Mouse (Mus musculus) kidney, embryonic 15.5 days (tissue): ENCODE data around the gene Dennd5b. TPM values are rescaled to one million over a fixed set of nuclear protein-coding genes. Genes with fewer than 3 reads are reported as not detected.

Source experiments
- ATAC-seq: fragments of 200-750 bp; cut with Nextera tagmentation; replicated peaks from 2 replicates; pipeline ENCODE4 v1.8.0; 2017; ENCODE audit warnings: moderate TSS enrichment; ENCODE audit not compliant: low FRiP score
- H3K27ac ChIP-seq: fragments of 300-500 bp; sonication (generic); 2 replicates; pipeline ENCODE4 v1.5.1; 2015; ENCODE audit warnings: mild to moderate bottlenecking, inconsistent platforms
- H3K27me3 ChIP-seq: fragments of 300-500 bp; sonication (generic); 2 replicates; pipeline ENCODE4 v1.6.1; 2015; ENCODE audit warnings: inconsistent platforms
- H3K36me3 ChIP-seq: fragments of 300-500 bp; sonication (generic); 2 replicates; pipeline ENCODE4 v1.6.1; 2015; ENCODE audit warnings: inconsistent platforms
- H3K4me1 ChIP-seq: fragments of 300-500 bp; sonication (generic); 2 replicates; pipeline ENCODE4 v1.6.1; 2015; ENCODE audit warnings: inconsistent platforms
- H3K4me2 ChIP-seq: fragments of 300-500 bp; sonication (generic); 2 replicates; pipeline ENCODE4 v1.6.1; 2015; ENCODE audit warnings: moderate library complexity, mild to moderate bottlenecking, inconsistent platforms
- H3K4me3 ChIP-seq: fragments of 300-500 bp; sonication (generic); replicated peaks from 2 replicates; pipeline ENCODE4 v1.5.1; 2015; ENCODE audit warnings: mild to moderate bottlenecking, inconsistent platforms
- H3K9ac ChIP-seq: fragments of 300-500 bp; sonication (generic); 2 replicates; pipeline ENCODE4 v1.6.1; 2015; ENCODE audit warnings: mild to moderate bottlenecking, inconsistent platforms
- H3K9me3 ChIP-seq: fragments of 300-500 bp; sonication (generic); replicated peaks from 2 replicates; pipeline ENCODE4 v1.6.1; 2016; ENCODE audit warnings: inconsistent platforms
- WGBS: fragments of 180-500 bp; shearing (Covaris S2); methylation state at CpG from one replicate; pipeline ENCODE4 v1.1.7; 2015; ENCODE audit warnings: mixed read lengths; 5-methylcytosine and 5-hydroxymethylcytosine counted together
- polyA plus RNA-seq: library from polyadenylated mRNA; unstranded; fragments of >200 nt; fragmentation: Nextera tagmentation; extraction: Ambion mirVana; gene quantifications from 2 replicates; pipeline ENCODE4 v1.2.1, GENCODE M21; 2015

Gene Dennd5b
- polyA plus RNA-seq, 1 experiment from 2014 or later, result 9.6 TPM

DNA sequence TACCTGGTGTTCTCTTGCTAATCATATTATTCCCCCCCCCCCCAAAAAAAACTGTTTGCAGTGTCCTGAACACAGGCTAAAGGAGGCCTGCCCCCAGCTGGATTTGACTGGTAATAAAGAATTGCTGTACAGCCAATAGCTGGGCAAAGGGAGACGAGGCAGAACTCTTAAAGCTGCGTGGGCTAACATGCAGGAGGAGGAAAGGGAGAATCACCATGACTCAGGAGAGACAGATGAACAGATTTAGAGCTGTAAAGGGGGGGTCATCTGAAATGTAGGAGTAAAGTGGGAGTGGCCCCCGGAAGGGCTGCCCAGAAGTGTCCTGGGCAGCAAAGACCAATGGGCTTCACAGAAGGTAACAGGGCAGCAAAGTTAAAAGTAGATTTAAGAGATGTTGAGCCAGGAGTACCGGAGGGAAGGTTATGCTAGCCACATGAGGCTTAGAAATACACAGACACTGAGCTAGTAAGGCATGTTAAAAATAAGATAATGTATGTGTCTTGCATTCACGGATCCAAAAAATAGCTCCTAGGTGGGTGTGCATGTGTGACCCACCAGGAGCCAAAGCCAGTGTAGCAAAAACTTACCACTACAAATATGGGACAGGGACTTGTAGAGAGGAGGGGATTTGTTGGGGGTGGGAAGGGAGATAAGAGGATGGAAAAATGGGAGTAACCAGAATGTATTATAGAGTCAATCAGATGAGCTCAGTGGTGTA lies 40.7 kb downstream of the Dennd5b start:
- WGBS, result 77% methylated on average over 5 of the region's 5 CpGs
- no peak for ATAC-seq
- no peak overlapping the region for H3K4me3 ChIP-seq

DNA sequence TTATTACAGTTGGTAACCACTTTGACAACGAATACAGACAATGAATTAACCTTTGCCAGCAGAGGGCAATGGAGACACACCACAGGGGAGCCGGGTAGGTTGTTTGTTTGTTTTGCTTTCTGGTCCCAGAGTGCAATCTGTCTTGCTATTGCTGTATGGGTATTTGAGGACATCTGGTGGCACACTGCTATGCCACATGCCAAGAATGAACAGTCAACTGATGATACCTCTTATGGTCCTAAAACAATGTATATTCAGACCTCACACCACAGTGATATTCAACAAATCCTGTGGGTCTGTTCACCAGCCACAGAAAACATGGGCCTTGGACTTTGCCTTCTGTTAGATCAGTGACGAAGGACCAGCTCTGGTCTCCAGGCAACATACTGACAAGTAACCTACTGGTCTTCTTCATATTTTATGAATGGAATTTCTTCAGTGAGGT lies 43.5 kb downstream of the Dennd5b start:
- Histone ChIP-seq H3K4me3 (no peak overlapping the region), H3K27ac (no peak overlapping the region), H3K4me1 (no peaks in the 10 kb centered on the region), H3K27me3 (no peaks in the 10 kb centered on the region), H3K36me3 (0 out of 2 replicates have a peak, but pooled peaks cover 5% of the 10 kb centered on the region), H3K9ac (no peak overlapping the region), H3K4me2 (no peak overlapping the region), H3K9me3 (no peaks in the 10 kb centered on the region)
- ATAC-seq, result no peak; the same call in 1 of the 2 replicates
- WGBS, result 45% methylated on average over 3 of the region's 3 CpGs

More for the DNA sequence above, 40.7 kb downstream of the Dennd5b start:
- no peak overlapping the region for H3K9ac ChIP-seq
- H3K27ac ChIP-seq, result no peak overlapping the region
- H3K36me3 ChIP-seq, result no peaks in the 10 kb centered on the region; the same call in 1 of the 2 replicates
- H3K4me2 ChIP-seq, result no peak overlapping the region
- H3K4me1 ChIP-seq, result no peaks in the 10 kb centered on the region
- no peaks in the 10 kb centered on the region for H3K27me3 ChIP-seq
- H3K9me3 ChIP-seq, result no peaks in the 10 kb centered on the region

DNA sequence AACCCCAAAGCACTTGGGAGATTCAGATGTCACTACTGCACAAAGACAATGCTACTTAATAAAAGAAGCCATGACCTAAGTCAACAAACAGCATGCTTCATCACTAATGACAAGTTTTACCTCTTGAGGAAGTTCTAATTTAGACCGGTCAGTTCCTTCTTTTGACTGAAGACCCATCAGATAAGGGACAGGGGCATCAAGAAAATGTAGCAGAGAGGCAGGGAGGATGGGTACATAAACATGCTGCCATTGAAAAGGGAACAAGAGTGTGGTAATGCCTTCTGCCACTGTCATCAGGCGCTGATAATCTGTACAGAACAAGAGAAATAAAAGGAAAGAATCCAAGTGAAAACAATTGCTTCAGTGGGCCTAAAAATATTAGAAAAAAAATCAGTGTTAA lies 46.7 kb downstream of the Dennd5b start:
- WGBS, result 77% methylated on average over 2 of the region's 2 CpGs
- Histone ChIP-seq H3K9me3 (no peaks in the 10 kb centered on the region), H3K9ac (no peak overlapping the region), H3K27ac (no peak overlapping the region), H3K27me3 (no peaks in the 10 kb centered on the region), H3K36me3 (0 out of 2 replicates have a peak, but pooled peaks cover 5% of the 10 kb centered on the region), H3K4me1 (no peaks in the 10 kb centered on the region), H3K4me2 (no peak overlapping the region), H3K4me3 (no peak overlapping the region)
- ATAC-seq, result no peak

DNA sequence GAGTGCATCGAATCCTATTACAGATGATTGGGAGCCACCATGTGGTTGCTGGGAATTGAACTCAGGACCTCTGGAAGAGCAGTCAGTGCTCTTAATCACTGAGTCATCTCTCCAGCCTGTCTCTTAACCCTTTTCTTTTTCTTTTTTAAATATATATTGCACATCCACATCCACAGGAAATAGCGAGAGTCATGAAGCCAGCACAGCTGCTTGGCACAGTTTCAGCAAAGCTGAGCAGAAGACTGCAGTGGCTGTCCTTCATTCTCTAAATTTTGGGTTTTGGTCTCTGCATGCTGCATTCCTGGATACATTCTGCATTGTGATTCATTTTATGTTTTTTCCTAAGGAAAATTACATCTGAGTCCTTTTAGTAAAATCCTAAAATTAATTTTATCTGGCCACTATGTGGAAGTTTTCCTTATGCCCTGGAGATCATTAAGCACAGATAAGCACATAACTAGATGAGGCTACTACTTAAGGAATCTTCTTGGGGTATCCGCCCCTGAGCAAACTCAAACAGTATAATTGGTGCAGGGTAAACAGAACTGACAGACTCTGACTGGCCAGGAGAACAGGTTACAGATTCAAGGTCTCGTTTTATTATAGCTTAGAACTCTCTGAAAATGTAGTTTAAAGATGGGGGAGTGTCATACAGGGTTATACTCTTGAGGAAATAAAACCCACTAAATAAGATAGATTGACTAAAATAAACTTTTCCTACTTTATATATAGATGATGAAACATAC lies 50.3 kb downstream of the Dennd5b start:
- no peaks in the 10 kb centered on the region for H3K27me3 ChIP-seq
- ATAC-seq, result no peak
- 59% methylated on average over 4 of the region's 4 CpGs for WGBS

GRCm38 (mm10) chr6:149040099-149040498 lies 61.4 kb downstream of the Dennd5b start:
- Histone ChIP-seq H3K9ac (no peak overlapping the region), H3K4me3 (no peak overlapping the region), H3K36me3 (peaks cover 20% of the 10 kb centered on the region)

More for the DNA sequence above, 50.3 kb downstream of the Dennd5b start:
- Histone ChIP-seq H3K4me2 (no peak overlapping the region), H3K27ac (no peak overlapping the region), H3K4me3 (no peak overlapping the region), H3K9ac (no peak overlapping the region), H3K9me3 (no peaks in the 10 kb centered on the region), H3K36me3 (0 out of 2 replicates have a peak, but pooled peaks cover 5% of the 10 kb centered on the region), H3K4me1 (no peaks in the 10 kb centered on the region)

DNA sequence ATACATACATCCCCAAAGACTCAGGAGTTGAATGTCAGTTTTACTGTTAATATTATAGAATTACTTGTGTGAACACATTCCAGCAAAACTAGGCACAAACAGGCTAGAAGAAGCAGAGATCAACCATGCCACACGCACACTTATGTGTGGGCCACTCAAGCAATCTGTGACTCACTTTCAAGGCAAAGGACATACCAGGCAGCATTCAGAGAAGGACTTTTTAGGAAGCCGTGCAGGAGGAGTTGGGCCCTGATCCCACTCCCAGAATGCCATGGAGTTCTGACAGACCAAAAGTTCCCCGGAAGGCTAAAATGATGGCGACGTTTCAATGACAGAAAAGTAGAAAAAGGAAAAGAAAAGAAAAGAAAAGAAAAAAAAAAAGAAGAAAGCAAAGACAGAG lies 69.3 kb downstream of the Dennd5b start:
- no peaks in the 10 kb centered on the region for H3K4me1 ChIP-seq
- no peak overlapping the region for H3K4me2 ChIP-seq
- H3K27ac ChIP-seq, result no peak overlapping the region
- no peak for ATAC-seq
- no peak overlapping the region for H3K4me3 ChIP-seq
- H3K9ac ChIP-seq, result no peak overlapping the region
- no peaks in the 10 kb centered on the region for H3K27me3 ChIP-seq
- WGBS, result 91% methylated on average over 5 of the region's 5 CpGs
- peaks cover 20% of the 10 kb centered on the region for H3K36me3 ChIP-seq
- no peaks in the 10 kb centered on the region for H3K9me3 ChIP-seq

More at GRCm38 (mm10) chr6:149040099-149040498, 61.4 kb downstream of the Dennd5b start:
- Histone ChIP-seq H3K4me1 (no peaks in the 10 kb centered on the region), H3K4me2 (no peak overlapping the region), H3K27ac (no peak overlapping the region), H3K27me3 (no peaks in the 10 kb centered on the region), H3K9me3 (no peaks in the 10 kb centered on the region)
- ATAC-seq, result no peak
- WGBS, result 80% methylated on average over 4 of the region's 4 CpGs

DNA sequence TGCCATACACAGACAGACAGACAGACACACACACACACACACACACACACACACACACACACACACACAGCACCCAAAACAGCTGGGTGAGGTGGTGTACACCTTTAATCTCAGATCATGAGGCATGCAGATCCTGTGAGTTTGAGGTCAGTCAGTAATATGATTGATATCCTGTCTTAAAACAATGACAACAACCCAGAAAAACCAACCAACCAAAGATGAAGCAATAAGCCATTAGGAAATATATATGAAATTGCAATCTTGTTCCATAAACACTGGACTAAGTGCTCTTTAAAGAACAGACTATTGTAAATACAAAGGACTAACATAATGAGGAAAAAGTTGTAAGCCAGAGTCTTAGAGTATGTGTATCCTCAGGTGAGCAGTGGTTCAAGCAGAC lies 70.1 kb downstream of the Dennd5b start:
- no peak overlapping the region for H3K27ac ChIP-seq
- no peak overlapping the region for H3K9ac ChIP-seq
- H3K36me3 ChIP-seq, result peaks cover 23% of the 10 kb centered on the region
- H3K4me1 ChIP-seq, result no peaks in the 10 kb centered on the region
- H3K4me3 ChIP-seq, result no peak overlapping the region
- no peak for ATAC-seq
- H3K27me3 ChIP-seq, result no peaks in the 10 kb centered on the region
- H3K4me2 ChIP-seq, result no peak overlapping the region
- H3K9me3 ChIP-seq, result no peaks in the 10 kb centered on the region

DNA sequence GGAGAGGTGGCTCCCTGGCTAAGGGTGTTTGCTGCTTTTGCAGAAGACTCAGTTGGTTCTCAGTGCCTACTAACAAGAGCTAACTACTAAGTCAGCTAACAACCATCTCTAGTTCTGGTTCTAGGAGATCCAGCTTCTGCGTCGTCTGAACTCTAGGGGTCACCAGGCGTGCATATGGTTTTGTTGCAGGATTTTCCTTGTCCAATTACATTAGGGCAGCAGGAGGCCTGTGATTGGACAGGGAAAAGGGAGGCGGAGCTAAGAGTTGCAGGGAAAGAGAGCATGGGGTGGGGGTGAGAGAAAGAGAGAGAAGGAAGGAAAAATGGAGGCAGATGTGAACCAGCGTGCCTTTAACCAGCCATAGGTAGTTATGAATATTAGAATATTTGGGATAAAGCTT lies 83.0 kb downstream of the Dennd5b start:
- ATAC-seq, result no peak
- Histone ChIP-seq H3K9ac (no peak overlapping the region), H3K4me2 (no peak overlapping the region), H3K4me3 (no peak overlapping the region), H3K9me3 (no peaks in the 10 kb centered on the region), H3K27me3 (no peaks in the 10 kb centered on the region), H3K4me1 (no peaks in the 10 kb centered on the region), H3K27ac (no peak overlapping the region), H3K36me3 (peaks cover 80% of the 10 kb centered on the region)
- 87% methylated on average over 5 of the region's 5 CpGs for WGBS

DNA sequence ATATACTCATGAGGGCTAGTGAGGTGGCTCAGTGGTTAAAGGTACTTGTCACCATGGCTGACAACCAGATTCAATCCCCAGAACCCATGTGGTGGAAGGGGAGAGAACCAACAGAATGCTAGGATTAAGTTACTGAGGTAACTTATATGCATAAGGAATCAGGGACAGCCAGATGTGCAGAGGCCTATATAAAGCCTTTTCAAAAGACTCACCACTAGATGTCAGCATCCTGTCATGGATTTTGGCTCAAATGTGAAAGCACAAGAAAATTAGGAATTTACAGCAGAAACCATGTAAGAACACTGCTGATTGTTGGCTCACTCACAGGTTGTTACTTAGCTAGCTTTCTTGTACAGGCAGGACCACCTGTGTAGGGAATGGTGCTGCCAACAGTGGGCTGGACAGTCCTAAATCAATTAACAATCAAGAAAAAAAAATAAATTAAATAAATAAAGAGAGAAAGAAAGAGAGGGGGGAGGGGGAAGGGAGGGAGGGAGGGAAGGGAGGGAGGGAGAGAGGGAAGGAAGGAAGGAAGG lies 90.6 kb downstream of the Dennd5b start:
- Histone ChIP-seq H3K4me3 (no peak overlapping the region), H3K27ac (no peak overlapping the region), H3K27me3 (no peaks in the 10 kb centered on the region), H3K9ac (no peak overlapping the region), H3K4me2 (no peak overlapping the region), H3K4me1 (no peaks in the 10 kb centered on the region), H3K9me3 (no peaks in the 10 kb centered on the region), H3K36me3 (peaks cover 80% of the 10 kb centered on the region)
- ATAC-seq, result no peak

- Histone ChIP-seq H3K4me1 (no peaks in the 10 kb centered on the region), H3K9me3 (no peaks in the 10 kb centered on the region), H3K9ac (no peak overlapping the region), H3K36me3 (peaks cover 91% of the 10 kb centered on the region), H3K27me3 (no peaks in the 10 kb centered on the region), H3K27ac (no peak overlapping the region), H3K4me2 (no peak overlapping the region), H3K4me3 (no peak overlapping the region)
- WGBS, result 86% methylated on average over 7 of the region's 7 CpGs
- ATAC-seq, result no peak
Observed at GRCm38 (mm10) chr6:149005009-149005408, 96.5 kb downstream of the Dennd5b start.

- no peak for ATAC-seq
- H3K4me2 ChIP-seq, result no peak overlapping the region
- H3K27ac ChIP-seq, result no peak overlapping the region
- H3K4me3 ChIP-seq, result no peak overlapping the region
- no peaks in the 10 kb centered on the region for H3K27me3 ChIP-seq
- H3K9me3 ChIP-seq, result no peaks in the 10 kb centered on the region
- H3K9ac ChIP-seq, result no peak overlapping the region
- peaks cover 3% of the 10 kb centered on the region; the same call in 1 of the 2 replicates for H3K4me1 ChIP-seq
- 74% methylated on average over 5 of the region's 5 CpGs for WGBS
- H3K36me3 ChIP-seq, result peaks cover 36% of the 10 kb centered on the region
Observed at GRCm38 (mm10) chr6:148994327-148994999, 107.0 kb downstream of the Dennd5b start.
